Mouse (Mus musculus): Measurements from ENCODE around the gene Casc3.

Casc3 gene

GRCm38 (mm10) chr11:98836651-98837141 is 32.0 kb downstream of the Casc3 start, which contains the start of gene Rapgefl1:
Gene Rapgefl1, plus strand, starts transcription at chr11:98836785.
- DNase-seq: peak; percentile 86 to 89

GRCm38 (mm10) chr11:98837231-98837704 is 32.6 kb downstream of the Casc3 start:
- peak; percentile 24 to 52 for DNase-seq

GRCm38 (mm10) chr11:98837917-98838316 is 33.2 kb downstream of the Casc3 start:
- DNase-seq: peak; percentile 39

- no peak for DNase-seq
These were observed 33.8 kb downstream of the Casc3 start for GRCm38 (mm10) chr11:98838512-98838911.

GRCm38 (mm10) chr11:98839402-98839801 is 34.7 kb downstream of the Casc3 start:
- DNase-seq: peak; percentile 31 to 47

GRCm38 (mm10) chr11:98839897-98840296 is 35.2 kb downstream of the Casc3 start:
- DNase-seq: no peak

- peak; percentile 61 to 70 for DNase-seq
These were observed 41.3 kb downstream of the Casc3 start for GRCm38 (mm10) chr11:98846016-98846415.

GRCm38 (mm10) chr11:98846865-98847604 is 42.3 kb downstream of the Casc3 start:
- no peak for DNase-seq

- DNase-seq: no peak
These were observed 44.6 kb downstream of the Casc3 start for GRCm38 (mm10) chr11:98849196-98849894.

- DNase-seq: no peak
These were observed 45.7 kb downstream of the Casc3 start for GRCm38 (mm10) chr11:98850100-98851093.

GRCm38 (mm10) chr11:98854116-98854515 is 49.4 kb downstream of the Casc3 start:
- no peak for DNase-seq

GRCm38 (mm10) chr11:98854659-98855058 is 50.0 kb downstream of the Casc3 start:
- DNase-seq: no peak

GRCm38 (mm10) chr11:98858759-98859731 is 54.3 kb downstream of the Casc3 start:
- DNase-seq: peak; percentile 90 to 92

GRCm38 (mm10) chr11:98863028-98863750 is 58.5 kb downstream of the Casc3 start, which contains the start of gene Wipf2:
Gene Wipf2, plus strand, starts transcription at chr11:98863638.
- DNase-seq: peak; percentile 95 to 97

- peak in 1 of 2 experiments; percentile 51 for DNase-seq
These were observed 59.2 kb downstream of the Casc3 start for GRCm38 (mm10) chr11:98863751-98864429.

GRCm38 (mm10) chr11:98867293-98867692 is 62.6 kb downstream of the Casc3 start:
- peak; percentile 35 to 41 for DNase-seq

GRCm38 (mm10) chr11:98869906-98870305 is 65.2 kb downstream of the Casc3 start:
- DNase-seq: no peak

GRCm38 (mm10) chr11:98870791-98871190 is 66.1 kb downstream of the Casc3 start:
- no peak for DNase-seq

- DNase-seq: no peak
These were observed 66.7 kb downstream of the Casc3 start for GRCm38 (mm10) chr11:98871416-98871815.

GRCm38 (mm10) chr11:98872040-98872439 is 67.3 kb downstream of the Casc3 start:
- peak; percentile 62 to 70 for DNase-seq
